In the genomic region with DNA sequence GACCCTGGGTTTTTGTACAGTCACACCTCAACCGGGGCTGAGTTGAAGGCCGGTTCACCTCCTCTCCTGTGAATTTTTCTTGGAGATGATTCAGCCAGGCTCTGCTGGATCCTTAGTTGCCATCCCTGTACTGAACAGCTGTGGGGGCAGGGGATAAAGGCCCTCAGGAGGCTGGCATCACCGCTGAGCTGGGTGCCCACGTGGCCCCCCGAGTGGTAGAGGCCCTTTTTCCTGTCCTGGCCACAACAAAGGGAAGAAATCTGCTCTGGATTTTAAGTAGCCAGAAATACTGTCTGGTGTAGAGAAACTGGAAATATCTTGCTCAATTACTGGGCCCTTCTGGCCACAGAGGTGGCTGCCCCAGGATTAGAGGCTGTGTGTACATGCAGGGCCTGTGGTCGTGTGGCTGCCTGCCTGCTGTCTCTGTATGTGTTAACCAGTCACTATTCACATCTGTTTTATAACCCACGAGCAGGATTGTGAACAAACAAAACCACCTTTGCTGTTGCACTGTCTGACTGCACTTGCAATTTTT, we compare ENCODE assay signal across 12 mouse cellular contexts.
DNase-seq lines count a peak whose midpoint lies in the region; ATAC-seq and TF ChIP-seq lines count a peak whose summit lies in the region.
"Had no signal": no experiment of that assay in that cellular context is flagged by ENCODE, and none has a peak within 500 bp of the region (broad histone marks: within the 10 kb centered on the region; RNA-seq: fewer than 3 reads in every experiment).

No protein-coding gene starts in this region.

- H3K4me3 ChIP-seq in liver, adult 2 months (ENCODE audit: insufficient read depth, low read depth, low read length), result no peak overlapping the region
- H3K4me3 ChIP-seq in liver, embryonic 11.5 days (ENCODE audit: low read depth, low read length), result no peak overlapping the region
- no peak overlapping the region for H3K4me3 ChIP-seq in embryonic facial prominence, embryonic 12.5 days
- no peak overlapping the region for H3K4me3 ChIP-seq in limb, embryonic 14.5 days (replicated peaks; ENCODE audit: low read length)
- H3K4me3 ChIP-seq: heart, embryonic 15.5 days had no signal

- H3K79me2 ChIP-seq in liver, adult 2 months (ENCODE audit: control insufficient read depth, insufficient read depth, low read length), result 0 out of 2 replicates have a peak, but pooled peaks cover 9% of the 10 kb centered on the region

- H3K27me3 ChIP-seq in liver, adult 2 months (ENCODE audit: control insufficient read depth, insufficient read depth, low read length), result no peaks in the 10 kb centered on the region
- peaks cover 4% of the 10 kb centered on the region for H3K27me3 ChIP-seq in liver, embryonic 11.5 days (replicated peaks; ENCODE audit: control insufficient read depth, insufficient read depth, low read length)
- no peaks in the 10 kb centered on the region for H3K27me3 ChIP-seq in embryonic facial prominence, embryonic 12.5 days
- no peaks in the 10 kb centered on the region for H3K27me3 ChIP-seq in limb, embryonic 14.5 days (ENCODE audit: control insufficient read depth, insufficient read depth, low read length)

- DNase-seq in adrenal gland, adult 2 months, result peak; percentile 44
- no peak for DNase-seq in adrenal gland, postnatal 4 days (ENCODE audit: low spot score in 2 of 2)
- peak; percentile 16 for DNase-seq in liver, adult 2 months (ENCODE audit: extremely low read depth, low read depth, low spot score)
- DNase-seq in liver, embryonic 11.5 days (ENCODE audit: low spot score), result no peak
- DNase-seq in limb, embryonic 14.5 days (ENCODE audit: low spot score), result no peak
- no peak for DNase-seq in retina, postnatal 1 day
- DNase-seq in right cerebral cortex, postnatal 36 days (ENCODE audit: low spot score in 2 of 2), result no peak
- DNase-seq: B cell, adult 2 months; cerebellum, adult 11-12 months had no signal

- H3K9me3 ChIP-seq in liver, embryonic 11.5 days (ENCODE audit: control insufficient read depth, low read length), result no peaks in the 10 kb centered on the region
- H3K9me3 ChIP-seq in embryonic facial prominence, embryonic 12.5 days, result no peaks in the 10 kb centered on the region
- no peaks in the 10 kb centered on the region for H3K9me3 ChIP-seq in limb, embryonic 14.5 days (ENCODE audit: control insufficient read depth, low read length)
- H3K9me3 ChIP-seq: heart, embryonic 15.5 days had no signal

- no peaks in the 10 kb centered on the region for H3K36me3 ChIP-seq in liver, adult 2 months (ENCODE audit: control insufficient read depth, insufficient read depth, low read length)
- H3K36me3 ChIP-seq in liver, embryonic 11.5 days (ENCODE audit: control insufficient read depth, insufficient read depth, low read length), result no peaks in the 10 kb centered on the region
- no peaks in the 10 kb centered on the region for H3K36me3 ChIP-seq in embryonic facial prominence, embryonic 12.5 days
- H3K36me3 ChIP-seq in limb, embryonic 14.5 days (ENCODE audit: control insufficient read depth, insufficient read depth, low read length), result no peaks in the 10 kb centered on the region
- H3K36me3 ChIP-seq: heart, embryonic 15.5 days had no signal

- 59% methylated on average over 7 of the region's 7 CpGs for WGBS in liver, adult 2 months
- 63% methylated on average over 7 of the region's 7 CpGs for WGBS in liver, embryonic 11.5 days
- 46% methylated on average over 7 of the region's 7 CpGs for WGBS in embryonic facial prominence, embryonic 12.5 days
- 17% methylated on average over 7 of the region's 7 CpGs for WGBS in limb, embryonic 14.5 days

- no peak for ATAC-seq in liver, embryonic 11.5 days (replicated peaks; ENCODE audit: low FRiP score)
- no peak for ATAC-seq in embryonic facial prominence, embryonic 12.5 days (ENCODE audit: insufficient number of reproducible peaks, insufficient read depth, low FRiP score, low TSS enrichment)
- ATAC-seq in limb, embryonic 14.5 days (ENCODE audit: low FRiP score, low read depth), result 0 out of 2 replicates have a peak, but pooled peaks have one; percentile 24

- H3K27ac ChIP-seq in liver, adult 2 months (replicated peaks; ENCODE audit: insufficient read depth, low read depth, low read length), result no peak overlapping the region
- H3K27ac ChIP-seq in liver, embryonic 11.5 days (ENCODE audit: low read depth, low read length), result no peak overlapping the region
- peak overlapping the region; percentile 87 for H3K27ac ChIP-seq in embryonic facial prominence, embryonic 12.5 days
- H3K27ac ChIP-seq in limb, embryonic 14.5 days (replicated peaks; ENCODE audit: low read depth, low read length), result peak overlapping the region; percentile 89
- H3K27ac ChIP-seq: heart, embryonic 15.5 days; macrophage had no signal

- H3K9ac ChIP-seq in liver, adult 2 months (ENCODE audit: low read depth, low read length), result no peak overlapping the region
- H3K9ac ChIP-seq in liver, embryonic 11.5 days (ENCODE audit: low read depth, low read length), result no peak overlapping the region
- no peak overlapping the region for H3K9ac ChIP-seq in embryonic facial prominence, embryonic 12.5 days
- 0 out of 2 replicates have a peak overlapping the region, but pooled peaks have one; percentile 26 for H3K9ac ChIP-seq in limb, embryonic 14.5 days (ENCODE audit: low read depth, low read length, severe bottlenecking)
- H3K9ac ChIP-seq: heart, embryonic 15.5 days had no signal

- TF ChIP-seq CTCF in liver, adult 2 months (IDR thresholded peaks at IDR 0.05; ENCODE audit: low read depth, low read length), result no peak

- TF ChIP-seq POLR2A in liver, adult 2 months (IDR thresholded peaks at IDR 0.05; ENCODE audit: extremely low read depth, insufficient read depth, low read length), result no peak
- no peak for TF ChIP-seq POLR2A in limb, embryonic 14.5 days (IDR thresholded peaks at IDR 0.05; ENCODE audit: borderline replicate concordance, extremely low read depth, insufficient read depth, insufficient read length)

- peaks cover 21% of the 10 kb centered on the region for H3K4me1 ChIP-seq in liver, adult 2 months (ENCODE audit: control insufficient read depth, insufficient read depth, low read length)
- peaks cover 21% of the 10 kb centered on the region for H3K4me1 ChIP-seq in liver, embryonic 11.5 days (replicated peaks; ENCODE audit: control insufficient read depth, insufficient read depth, low read length)
- peaks cover 42% of the 10 kb centered on the region for H3K4me1 ChIP-seq in embryonic facial prominence, embryonic 12.5 days
- peaks cover 40% of the 10 kb centered on the region for H3K4me1 ChIP-seq in limb, embryonic 14.5 days (ENCODE audit: control insufficient read depth, insufficient read depth, low read length)

- no peak overlapping the region for H3K4me2 ChIP-seq in liver, embryonic 11.5 days
- H3K4me2 ChIP-seq in embryonic facial prominence, embryonic 12.5 days (replicated peaks), result 0 out of 2 replicates have a peak overlapping the region, but pooled peaks have one; percentile 13
- H3K4me2 ChIP-seq in limb, embryonic 14.5 days (replicated peaks; ENCODE audit: low read depth, low read length, severe bottlenecking), result peak overlapping the region; percentile 27; the same call in 1 of the 2 replicates
- H3K4me2 ChIP-seq: heart, embryonic 15.5 days had no signal

Comparison
In these comparisons a context has a peak if more than half of its experiments do, and no peak if none do; other contexts are left out.
1. DNase-seq: peak in adrenal gland, adult 2 months (single experiment) and liver, adult 2 months (single experiment); none in adrenal gland, postnatal 4 days (0 of 2), liver, embryonic 11.5 days (single experiment), limb, embryonic 14.5 days (single experiment), retina, postnatal 1 day (single experiment) and right cerebral cortex, postnatal 36 days (0 of 2).
2. H3K27ac ChIP-seq: peak in embryonic facial prominence, embryonic 12.5 days (single experiment) and limb, embryonic 14.5 days (single experiment); none in liver, adult 2 months (single experiment) and liver, embryonic 11.5 days (single experiment).